Mouse (Mus musculus) thymus, postnatal 36 days (tissue): Measurements from ENCODE around the gene Col24a1.
"Not testable (repeated sequence)": the region's sequence is repeated elsewhere in the genome, so short reads cannot be mapped to it uniquely, and the experiment has no call there.

Experiments used
- DNase-seq, 2 experiments: peaks; one replicate each; pipeline ENCODE4 v3.0.0; 2022; ENCODE audit warnings: mixed read lengths in 2 of 2

The Col24a1 gene

DNA sequence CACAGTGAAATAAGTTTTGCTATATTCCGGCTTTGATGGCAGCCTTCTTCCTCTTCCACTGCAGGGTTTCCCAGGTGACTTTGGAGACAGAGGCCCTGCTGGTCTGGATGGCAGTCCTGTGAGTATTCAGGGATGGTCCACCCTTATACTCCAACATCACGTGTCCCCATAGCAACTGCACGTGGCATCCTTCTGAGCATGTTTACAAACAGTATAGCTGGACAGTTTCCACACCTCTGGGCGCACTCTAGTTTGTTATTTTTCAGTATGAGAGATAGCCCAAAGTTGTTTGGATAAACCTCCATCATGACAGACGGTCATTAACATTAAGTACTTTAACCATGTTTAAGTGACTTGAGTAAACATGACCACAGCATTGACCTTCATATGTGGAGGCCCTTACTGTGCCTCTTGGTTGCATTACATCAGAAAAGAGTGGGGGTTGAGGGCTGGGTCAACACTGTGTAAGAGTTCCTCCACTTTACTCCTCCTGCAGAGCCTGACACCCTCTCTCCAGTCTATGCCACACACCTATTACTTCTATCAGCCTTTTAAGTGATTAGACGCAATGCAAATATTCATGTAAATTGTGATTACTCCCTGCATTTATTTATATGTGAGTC lies 64.7 kb downstream of the Col24a1 start:
- DNase-seq, result no peak

DNA sequence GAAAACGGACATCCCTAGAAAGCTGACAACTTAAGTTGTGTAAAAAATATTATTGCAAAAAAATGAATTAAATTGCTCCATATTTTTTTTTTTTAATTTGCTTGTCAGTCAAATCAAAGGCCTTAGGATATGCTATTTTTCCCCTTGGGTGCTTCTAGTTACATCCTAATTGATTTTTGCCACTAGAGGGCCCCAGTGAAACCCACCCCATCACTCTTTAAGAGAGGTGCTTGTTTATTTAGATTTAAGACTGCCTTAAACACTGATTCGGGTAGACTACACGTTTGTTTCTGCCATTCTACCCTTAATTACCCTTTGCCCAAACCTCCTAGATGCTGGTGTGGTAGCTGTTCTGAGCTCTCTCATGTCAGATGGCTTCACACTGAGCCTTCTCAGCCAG lies 73.0 kb downstream of the Col24a1 start:
- no peak for DNase-seq

DNA sequence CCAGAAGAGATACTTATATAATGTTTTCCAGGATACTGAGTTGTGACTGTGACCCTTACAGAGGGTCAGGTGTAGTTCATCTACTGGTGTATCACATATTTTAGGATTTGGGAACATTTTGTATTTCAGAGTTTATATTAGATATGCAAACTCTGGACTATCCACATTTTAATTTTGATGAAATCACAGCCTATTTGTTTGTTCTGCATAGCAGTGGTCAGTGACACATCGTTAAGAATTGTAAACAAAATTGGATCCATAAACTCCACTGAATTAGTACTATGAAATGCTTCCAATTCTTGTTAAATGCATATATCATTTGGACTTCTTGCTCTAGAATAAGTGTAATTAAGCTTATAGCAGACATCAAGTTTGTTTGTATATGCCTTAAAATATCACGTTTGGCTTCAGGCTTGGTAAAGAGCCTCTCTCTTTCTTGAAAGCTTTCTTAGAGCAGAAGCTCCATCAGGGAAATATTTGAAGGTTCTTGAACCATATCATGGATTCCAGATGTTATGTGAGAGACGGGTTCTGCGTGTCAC lies 75.0 kb downstream of the Col24a1 start:
- no peak for DNase-seq

DNA sequence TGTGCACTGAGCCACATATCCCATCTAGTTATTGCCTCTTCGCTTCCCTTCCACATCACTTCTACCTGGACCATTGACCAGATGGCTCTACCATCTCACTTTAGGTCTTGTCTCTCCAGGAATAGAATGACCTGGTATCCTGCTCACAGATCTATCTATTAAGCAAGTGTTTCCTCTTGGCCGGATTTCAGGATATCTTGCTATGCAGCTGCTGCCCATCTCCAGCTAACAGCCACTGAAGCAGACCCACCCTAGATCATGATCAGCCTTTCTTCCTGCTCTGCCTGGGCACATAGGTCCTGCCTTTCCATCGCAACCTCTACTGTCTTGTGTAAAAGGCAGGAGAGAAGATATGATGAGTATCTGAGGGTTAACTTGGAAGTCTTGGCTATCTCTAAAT lies 84.0 kb downstream of the Col24a1 start:
- DNase-seq, result no peak

DNA sequence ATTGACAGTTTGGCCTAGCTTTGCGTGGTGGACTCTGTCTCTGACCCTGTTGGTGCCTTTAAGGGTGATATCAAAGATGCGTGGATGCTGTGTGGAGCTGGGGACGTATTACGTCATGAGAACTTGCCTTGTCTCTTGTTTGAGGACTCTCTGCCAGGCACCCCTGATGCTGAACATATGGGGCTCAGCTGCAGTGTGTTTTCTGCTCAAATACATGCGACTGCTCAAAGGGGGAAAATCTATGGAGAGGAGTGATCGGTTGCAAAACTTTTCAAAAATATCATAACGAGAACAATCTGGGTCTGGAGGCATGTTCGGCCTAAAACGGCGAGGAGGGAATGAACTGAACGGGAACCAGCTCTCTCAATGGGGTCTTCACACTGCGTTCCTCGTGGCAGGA lies 90.8 kb downstream of the Col24a1 start:
- no peak for DNase-seq

DNA sequence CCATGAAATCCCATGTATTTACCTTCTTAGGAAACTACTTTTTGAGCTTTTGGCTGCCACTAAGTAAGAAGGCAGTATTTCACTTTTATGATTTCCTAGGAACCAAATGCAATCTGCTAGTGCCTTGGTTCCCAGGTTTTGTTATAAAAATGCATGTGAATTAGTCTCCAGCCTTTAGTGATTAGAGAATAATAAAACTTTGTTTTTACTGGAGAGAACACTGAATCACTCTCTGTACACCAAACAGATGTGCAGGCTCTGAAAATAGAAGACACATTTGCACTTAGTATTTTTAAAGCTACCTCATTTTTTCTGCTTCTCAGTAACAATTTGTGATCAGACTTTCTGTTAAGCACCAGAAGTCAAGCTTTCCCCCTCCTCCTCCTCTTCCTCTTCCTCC lies 94.2 kb downstream of the Col24a1 start:
- no peak for DNase-seq

DNA sequence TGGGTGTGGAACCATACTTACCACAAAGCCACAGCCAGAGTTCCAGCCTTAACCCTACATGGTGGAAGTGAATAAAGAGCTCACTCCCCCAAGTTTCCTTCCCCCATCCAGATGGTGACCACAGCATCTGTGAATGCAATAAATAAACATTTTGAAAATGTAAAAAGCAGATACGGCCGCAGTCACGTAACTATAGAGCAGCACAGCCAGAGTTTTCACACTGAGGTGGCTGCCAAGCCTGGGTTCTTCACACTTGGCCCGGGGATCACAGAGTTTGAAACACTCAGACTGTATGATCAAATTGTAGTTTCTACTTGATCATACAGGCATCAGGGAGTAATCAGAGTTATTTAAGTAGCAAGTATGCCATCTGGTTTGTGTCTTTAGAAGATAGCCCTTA lies 98.4 kb downstream of the Col24a1 start:
- DNase-seq, result no peak

DNA sequence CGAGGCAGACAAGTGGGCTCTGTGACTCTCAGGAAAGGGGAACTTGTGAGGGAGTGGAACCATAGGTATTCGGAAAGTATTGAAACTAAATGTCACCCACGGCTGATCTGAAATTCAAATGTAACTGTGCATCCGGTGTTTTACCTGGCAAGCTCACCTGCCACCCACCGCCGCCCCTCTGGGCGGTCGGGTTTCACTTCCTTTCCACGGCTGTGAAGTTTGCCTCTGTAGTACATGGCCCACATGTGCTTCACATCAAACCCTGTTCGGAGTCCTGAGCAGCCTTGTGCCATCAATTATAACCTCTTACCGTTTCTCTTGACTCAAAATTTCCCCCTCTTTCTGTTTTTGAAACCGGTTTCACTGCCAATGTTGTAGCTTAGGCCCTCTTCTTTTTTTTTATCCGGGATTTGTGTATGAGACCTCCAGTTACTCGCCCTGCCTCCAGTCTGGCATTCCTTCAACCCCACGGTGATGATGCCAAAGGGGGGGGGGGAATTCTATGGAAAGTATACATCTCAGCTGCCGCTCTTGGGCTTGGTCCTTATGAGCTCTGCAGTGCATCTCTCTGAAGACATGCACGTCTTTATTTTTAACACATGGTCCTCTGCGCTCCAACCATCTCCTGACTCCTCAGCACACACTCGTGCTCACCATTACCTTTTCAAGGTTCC lies 99.9 kb downstream of the Col24a1 start:
- no peak for DNase-seq

DNA sequence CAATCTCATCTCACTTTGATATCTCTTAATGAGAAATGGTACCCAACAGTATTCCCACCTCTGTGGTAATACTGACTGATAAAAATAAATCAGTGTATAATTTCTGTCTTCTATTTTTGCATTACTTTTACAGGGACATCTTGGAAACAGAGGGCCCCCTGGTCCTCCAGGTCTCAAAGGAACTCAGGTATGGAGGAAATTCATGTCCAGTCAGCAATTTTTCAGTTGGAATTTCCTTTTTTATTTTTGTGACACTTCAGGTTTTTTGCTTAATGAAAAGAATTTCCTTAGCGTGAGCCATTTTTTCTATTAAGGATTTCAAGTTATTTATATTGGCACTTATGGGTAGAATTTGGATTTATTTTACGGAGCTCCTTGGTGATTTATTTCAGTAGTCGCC lies 106.9 kb downstream of the Col24a1 start:
- DNase-seq, result no peak

DNA sequence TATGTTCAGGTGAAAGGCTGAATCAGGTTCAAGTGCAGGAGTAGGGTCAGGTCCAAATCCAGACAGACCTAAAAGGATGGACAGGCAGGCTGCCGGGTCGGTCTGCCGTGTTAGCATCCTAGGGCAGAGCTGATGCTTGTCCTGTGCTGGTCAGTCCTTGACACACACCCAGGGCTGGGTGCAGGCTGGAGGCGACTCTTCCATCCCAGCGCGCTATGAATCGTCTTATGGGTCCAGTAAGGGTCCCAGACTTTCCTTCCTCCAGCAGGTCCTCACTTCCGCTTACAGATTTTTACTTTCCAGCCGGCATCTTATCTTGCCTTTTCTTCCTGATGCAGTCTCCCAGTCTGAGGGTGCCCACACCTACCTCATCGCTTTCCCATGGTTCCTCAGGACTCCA lies 110.0 kb downstream of the Col24a1 start:
- no peak for DNase-seq

DNA sequence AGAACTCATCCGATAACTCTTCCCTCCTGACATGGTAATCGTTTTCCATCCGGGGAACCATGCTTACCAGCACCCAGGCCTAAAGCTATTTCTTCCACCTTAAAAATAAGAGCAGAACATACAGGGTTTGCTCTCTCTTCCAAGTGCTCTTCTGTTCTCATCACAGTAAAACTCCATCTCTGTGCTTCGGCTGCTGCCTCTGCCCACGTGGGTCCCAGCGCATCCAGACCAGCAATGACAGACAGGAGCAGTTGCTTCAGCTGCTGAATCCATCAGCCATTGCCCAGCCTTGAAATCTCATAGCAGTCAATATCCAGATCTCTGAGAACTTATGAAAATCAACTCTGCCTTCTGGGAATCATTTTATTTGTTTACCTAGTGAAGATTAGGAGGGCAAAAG lies 110.7 kb downstream of the Col24a1 start:
- no peak for DNase-seq

DNA sequence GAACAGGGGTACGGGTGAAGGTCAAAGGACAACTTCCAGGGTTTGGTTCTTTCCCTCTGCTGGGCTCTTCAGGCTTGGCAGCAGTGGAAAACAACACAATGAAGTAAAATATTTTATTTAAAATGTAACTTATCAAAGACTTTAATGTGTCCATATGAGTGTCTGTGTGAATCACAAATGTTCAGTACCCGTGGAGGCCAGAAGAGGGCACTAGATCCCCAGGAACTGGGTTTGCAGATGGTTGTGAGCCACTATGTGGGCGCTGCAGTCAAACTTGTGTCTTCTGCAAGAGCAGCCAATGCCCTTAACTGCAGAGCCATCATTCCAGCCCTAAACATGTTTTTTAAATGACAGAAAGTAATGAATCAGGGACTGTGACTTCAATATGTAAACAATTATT lies 115.8 kb downstream of the Col24a1 start:
- DNase-seq, result peak; percentile 6 to 7

DNA sequence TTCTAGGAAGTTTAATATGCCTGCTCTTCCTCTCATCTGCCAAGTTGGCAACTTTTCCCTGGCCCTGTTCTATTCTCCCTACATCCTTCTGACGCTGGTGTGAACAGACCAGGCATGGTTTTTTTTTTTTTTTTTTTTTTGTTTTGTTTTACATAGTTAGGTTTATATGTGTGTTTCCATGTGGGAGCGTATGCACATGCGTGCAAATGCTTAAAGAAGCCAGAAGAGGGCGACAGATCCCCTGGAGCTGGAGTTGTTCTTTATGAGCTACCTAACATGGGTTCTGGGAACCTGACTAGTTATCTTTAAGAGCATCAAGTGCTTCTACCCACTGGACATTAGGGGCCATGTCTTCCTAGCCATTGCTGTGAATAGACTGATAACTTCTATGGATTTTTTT lies 119.9 kb downstream of the Col24a1 start:
- DNase-seq, result no peak

DNA sequence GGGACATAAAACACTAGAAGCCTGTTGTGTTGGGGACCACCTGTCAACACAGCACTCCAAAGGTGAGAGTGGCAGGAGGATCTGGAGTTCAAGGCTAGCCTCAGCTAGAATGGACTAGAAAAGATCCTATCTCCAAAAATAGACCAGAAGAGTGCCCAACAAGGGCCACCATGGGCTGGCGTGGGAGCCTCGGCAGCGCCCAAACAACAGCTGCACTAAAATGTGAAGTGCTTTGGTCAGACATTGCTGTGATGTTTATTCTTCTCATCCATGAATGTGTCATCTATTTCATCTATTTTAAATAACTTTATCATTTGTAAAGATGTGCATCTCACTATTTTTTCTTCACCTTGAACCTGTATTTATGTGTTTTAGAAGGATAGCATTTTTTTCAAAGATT lies 122.1 kb downstream of the Col24a1 start:
- DNase-seq, result no peak

DNA sequence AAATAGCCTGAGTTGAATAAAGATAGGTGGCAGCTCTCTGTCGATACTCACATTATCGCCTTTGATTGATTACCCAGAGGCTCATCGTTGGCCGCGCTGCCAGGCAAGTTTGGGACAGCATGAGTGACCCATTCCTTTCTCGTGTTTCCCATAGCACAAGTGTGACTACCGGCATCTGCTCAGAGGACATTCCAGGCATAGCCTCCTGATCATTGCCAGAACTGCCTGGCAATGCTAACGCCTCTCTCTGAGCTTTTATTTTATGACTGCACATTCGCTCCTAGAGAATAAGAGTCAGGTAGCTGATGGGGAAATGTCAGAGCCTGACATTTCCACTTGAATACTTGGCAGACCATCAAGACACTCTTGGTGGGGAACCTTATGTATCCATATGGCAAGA lies 125.5 kb downstream of the Col24a1 start:
- DNase-seq, result no peak

DNA sequence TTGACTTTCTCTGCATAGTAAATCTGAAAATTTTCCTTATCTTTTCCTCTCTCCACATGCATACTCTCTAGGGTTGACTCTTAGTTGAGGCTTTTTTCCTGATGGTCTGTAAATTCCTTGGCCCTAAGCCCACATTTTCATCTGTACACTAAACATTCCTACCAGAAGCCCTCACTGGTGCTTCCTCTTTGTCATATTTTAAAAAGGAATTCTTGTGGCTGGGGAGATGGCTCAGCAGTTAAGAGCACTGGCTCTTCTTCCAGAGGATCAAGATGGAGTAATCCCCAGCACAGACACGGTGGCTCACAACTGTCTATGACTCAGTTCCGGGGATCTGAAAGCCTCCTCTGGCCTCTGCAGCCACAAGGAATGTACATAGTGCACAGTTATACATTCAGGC lies 128.1 kb downstream of the Col24a1 start:
- DNase-seq, result no peak

DNA sequence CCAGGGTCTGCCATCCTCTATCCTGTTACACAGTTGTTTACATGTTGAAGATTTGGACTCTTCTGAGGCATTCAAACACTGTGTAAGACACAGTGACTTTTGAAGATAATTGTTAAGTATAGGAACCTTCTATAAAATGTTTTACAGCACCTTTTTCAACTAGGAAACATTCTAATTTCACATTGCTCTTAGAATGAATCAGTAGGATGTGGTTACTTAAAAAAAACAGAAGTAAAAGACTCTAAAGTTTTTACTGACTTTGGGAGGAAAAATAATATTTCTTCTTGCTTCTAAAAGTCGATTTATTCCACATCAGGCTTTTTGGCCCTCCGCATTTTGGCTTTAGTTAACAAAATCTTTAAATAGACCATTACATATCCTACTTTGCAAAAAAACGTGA lies 129.8 kb downstream of the Col24a1 start:
- no peak for DNase-seq

DNA sequence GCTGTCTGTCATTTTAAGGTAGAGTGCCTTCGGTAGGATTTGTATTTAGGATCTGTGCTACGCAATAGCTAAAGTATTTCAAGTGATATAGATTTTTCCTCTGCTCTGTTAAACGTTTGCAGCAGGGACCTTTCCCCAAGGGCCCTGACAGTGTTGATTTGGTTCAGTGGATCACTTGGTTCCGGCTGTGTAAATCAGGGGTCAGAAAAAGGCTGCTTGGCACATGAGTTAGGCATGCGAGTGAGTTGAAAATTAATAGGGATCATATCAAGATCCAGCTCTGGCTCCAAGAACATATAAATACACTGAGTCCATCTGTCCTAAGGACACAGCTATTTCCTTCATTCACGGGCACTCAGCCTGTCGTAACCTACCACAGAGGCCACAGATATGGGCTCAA lies 146.1 kb downstream of the Col24a1 start:
- no peak for DNase-seq

DNA sequence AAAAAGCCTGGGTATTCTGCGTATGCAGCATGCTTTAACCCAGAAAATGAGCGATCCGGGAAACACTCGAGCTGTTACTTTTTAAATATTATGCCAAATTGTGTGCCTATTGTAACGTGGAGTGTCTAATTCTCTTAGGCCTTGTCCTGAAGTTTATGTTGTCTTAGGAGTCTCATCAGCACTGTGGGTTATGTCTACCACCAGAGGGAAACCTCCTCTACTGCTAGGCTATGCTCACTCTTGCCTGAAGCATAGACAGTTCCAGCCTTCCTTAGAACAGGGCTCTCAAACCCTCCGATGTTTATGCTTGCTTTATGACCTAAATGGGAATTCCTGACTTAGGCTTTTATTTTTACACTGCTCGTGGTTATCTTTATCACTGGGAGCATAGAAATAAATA lies 146.8 kb downstream of the Col24a1 start:
- no peak for DNase-seq

DNA sequence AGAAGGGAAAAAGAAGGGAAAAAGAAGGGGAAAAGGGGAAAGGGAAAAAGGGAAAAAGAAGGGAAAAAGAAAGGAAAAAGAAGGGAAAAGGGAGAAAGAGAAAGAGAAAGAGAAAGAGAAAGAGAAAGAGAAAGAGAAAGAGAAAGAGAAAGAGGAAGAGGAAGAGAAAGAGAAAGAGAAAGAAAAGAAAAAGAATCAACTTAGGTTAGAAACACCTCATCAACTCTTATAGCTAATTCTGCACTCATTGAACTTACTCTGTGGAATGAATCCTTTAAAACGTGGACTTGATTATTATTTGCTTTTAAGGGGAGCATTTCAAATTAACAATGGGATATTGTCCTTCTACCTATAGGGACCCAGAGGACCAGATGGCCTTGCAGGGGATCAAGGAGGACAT lies 148.7 kb downstream of the Col24a1 start:
- no peak for DNase-seq

DNA sequence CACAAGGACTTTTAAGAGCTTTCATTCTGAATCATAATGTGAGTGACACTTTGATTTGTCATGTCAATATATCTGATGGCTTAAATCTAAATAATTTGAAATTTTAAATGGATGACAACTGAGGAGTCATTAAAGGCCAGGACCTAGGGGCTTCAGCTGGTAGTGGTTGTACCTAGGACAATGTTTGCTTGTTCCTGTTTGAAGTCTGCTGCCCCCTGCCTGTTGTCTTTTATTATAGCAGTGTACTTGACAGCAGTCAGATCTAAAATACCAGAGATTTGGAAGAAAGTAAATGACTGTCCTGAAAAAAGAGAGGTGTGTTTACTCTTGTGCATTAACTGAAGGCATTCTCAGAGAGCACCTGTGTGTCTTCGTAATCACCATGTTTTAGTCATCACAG lies 150.0 kb downstream of the Col24a1 start:
- no peak for DNase-seq

DNA sequence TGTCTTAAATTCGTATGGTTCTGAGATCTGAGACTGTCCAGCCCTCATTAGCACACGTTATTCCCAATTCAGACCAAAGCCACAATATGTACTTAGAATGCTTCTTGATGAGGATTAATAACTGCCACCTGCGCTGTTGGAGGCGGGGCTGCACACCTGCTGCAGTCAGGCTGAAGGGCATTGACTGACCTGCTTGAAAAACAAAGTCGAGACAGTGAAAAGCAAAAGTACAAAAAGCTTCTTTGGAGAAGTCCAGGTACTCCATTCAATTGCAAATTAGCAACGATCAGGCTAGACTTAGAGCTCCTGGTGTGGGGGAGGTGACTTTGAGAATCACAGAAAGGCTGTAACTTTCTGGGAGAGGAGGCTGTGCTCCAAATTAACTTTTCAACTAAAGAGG lies 150.9 kb downstream of the Col24a1 start:
- DNase-seq, result not testable (repeated sequence)

DNA sequence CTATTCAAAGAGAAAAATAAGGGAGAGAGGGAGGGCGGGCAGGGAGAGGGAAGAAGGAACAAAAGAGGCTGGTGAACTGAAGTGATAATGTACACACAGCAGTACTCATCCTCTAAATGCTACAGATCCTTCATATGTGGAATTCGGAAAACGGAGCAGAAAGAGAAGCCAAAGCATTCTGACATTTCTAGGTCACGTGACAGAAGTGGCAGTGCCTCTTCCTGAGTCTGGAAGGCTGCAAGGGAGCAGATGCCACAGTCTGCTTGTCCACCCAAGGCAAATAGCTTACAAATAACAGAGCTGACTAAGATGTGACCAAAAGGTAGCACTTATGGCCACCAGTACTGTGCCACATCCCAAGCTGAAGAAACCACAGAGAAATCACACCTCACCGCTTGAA lies 164.8 kb downstream of the Col24a1 start:
- no peak for DNase-seq

DNA sequence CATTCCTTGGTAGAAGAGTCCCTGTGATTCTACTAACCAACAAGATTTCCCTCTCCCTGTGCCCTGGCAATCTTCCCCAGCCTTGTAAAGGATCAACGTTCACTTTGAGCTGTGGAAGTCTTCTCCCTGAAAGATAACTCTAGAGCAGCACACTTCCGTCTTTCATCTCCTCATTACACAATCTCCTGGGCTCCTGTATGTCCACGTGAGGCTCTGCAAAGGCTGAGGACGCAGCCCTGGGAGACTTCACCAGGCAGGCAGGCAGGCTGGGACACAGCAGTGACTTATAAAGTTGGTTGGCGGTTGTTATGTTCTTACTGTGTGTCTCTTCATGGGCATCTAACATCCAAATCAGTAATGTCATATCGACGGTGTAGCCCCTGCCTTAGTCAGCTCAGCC lies 170.1 kb downstream of the Col24a1 start:
- DNase-seq, result no peak

DNA sequence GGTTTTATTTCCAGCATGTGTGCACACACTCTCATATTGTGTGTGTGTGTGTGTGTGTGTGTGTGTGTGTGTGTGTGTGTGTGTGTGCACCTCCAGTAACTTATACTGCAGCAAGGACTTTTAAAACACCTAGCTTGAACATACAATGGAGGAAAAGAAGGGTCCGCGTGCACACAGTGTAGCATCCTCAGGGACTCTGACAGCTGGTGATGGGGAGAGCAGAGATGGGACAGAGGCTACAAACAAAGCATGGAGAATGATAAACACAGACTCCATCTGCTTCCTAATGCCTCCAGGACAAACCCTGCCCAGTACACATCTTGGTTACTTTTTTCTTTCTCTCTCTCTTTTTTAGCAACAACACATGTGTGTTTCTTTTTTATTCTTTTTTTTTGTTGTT lies 171.5 kb downstream of the Col24a1 start:
- no peak for DNase-seq
